Mouse (Mus musculus) liver, embryonic 12.5 days (tissue): ENCODE measurements around the gene Ftl1. TPM values are rescaled to one million over a fixed set of nuclear protein-coding genes. Genes with fewer than 3 reads are reported as not detected.
"Not testable (repeated sequence)": the region's sequence is repeated elsewhere in the genome, so short reads cannot be mapped to it uniquely, and the experiment has no call there.

Experiments used
- ATAC-seq: fragments of 200-750 bp; cut with Nextera tagmentation; 2 replicates; pipeline ENCODE4 v1.8.0; 2017; ENCODE audit warnings: moderate number of reproducible peaks, mild to moderate bottlenecking, moderate library complexity
- H3K27ac ChIP-seq: fragments of 300-500 bp; sonication (generic); 2 replicates; pipeline ENCODE4 v1.5.1; 2016; ENCODE audit warnings: mild to moderate bottlenecking
- H3K27me3 ChIP-seq: fragments of 300-500 bp; sonication (generic); replicated peaks from 2 replicates; pipeline ENCODE4 v1.6.1; 2016; ENCODE audit warnings: mild to moderate bottlenecking, moderate library complexity
- H3K36me3 ChIP-seq: fragments of 300-500 bp; sonication (generic); 2 replicates; pipeline ENCODE4 v1.6.1; 2016; ENCODE audit warnings: mild to moderate bottlenecking, moderate library complexity
- H3K4me1 ChIP-seq: fragments of 300-500 bp; sonication (generic); 2 replicates; pipeline ENCODE4 v1.6.1; 2016
- H3K4me2 ChIP-seq: fragments of 300-500 bp; sonication (generic); 2 replicates; pipeline ENCODE4 v1.6.1; 2016; ENCODE audit warnings: mild to moderate bottlenecking, moderate library complexity
- H3K4me3 ChIP-seq: fragments of 300-500 bp; sonication (generic); 2 replicates; pipeline ENCODE4 v1.5.1; 2016; ENCODE audit warnings: mild to moderate bottlenecking, moderate library complexity
- H3K9ac ChIP-seq: fragments of 300-500 bp; sonication (generic); 2 replicates; pipeline ENCODE4 v1.6.1; 2016; ENCODE audit warnings: mild to moderate bottlenecking, moderate library complexity
- H3K9me3 ChIP-seq: fragments of 300-500 bp; sonication (generic); replicated peaks from 2 replicates; pipeline ENCODE4 v1.6.1; 2016; ENCODE audit warnings: mild to moderate bottlenecking, moderate library complexity
- WGBS: fragments of 180-500 bp; shearing (Covaris S2); methylation state at CpG from one replicate; pipeline ENCODE4 v1.1.7; 2016; ENCODE audit not compliant: insufficient replicate concordance; 5-methylcytosine and 5-hydroxymethylcytosine counted together
- polyA plus RNA-seq: library from polyadenylated mRNA; unstranded; fragments of >200 nt; fragmentation: Nextera tagmentation; extraction: Ambion mirVana; gene quantifications from 2 replicates; pipeline ENCODE4 v1.2.1, GENCODE M21; 2016

Gene Ftl1
- polyA plus RNA-seq = 7,751 and 8,218 TPM in 2 replicates

GRCm38 (mm10) chr7:45459564-45460140 lies at the start of gene Ftl1:
Gene Ftl1 (minus strand): TSS chr7:45459884.
- H3K27me3 ChIP-seq, H3K9me3 ChIP-seq: not testable (repeated sequence)
- ATAC-seq = peak; percentile 88
- Histone ChIP-seq H3K4me1 (peaks cover 61% of the 10 kb centered on the region), H3K27ac (peak within 1 kb of the TSS; percentile 99), H3K36me3 (peaks cover 68% of the 10 kb centered on the region), H3K4me2 (peak within 1 kb of the TSS; percentile 88), H3K4me3 (peak within 1 kb of the TSS; percentile 87), H3K9ac (peak within 1 kb of the TSS; percentile 93)
- under 1% methylated on average over 36 of the region's 37 CpGs for WGBS

- peak overlapping the region; percentile 88 for H3K9ac ChIP-seq
- peaks cover 45% of the 10 kb centered on the region for H3K4me1 ChIP-seq
- peak overlapping the region; percentile 83 for H3K4me3 ChIP-seq
- no peaks in the 10 kb centered on the region for H3K27me3 ChIP-seq
- peaks cover 36% of the 10 kb centered on the region for H3K36me3 ChIP-seq
- peak overlapping the region; percentile 98 for H3K27ac ChIP-seq
- H3K9me3 ChIP-seq = no peaks in the 10 kb centered on the region
- peak overlapping the region; percentile 94 for H3K4me2 ChIP-seq
- peak; percentile 48 for ATAC-seq
- 20% methylated on average over 19 of the region's 19 CpGs for WGBS
Observed at GRCm38 (mm10) chr7:45509181-45509882, 49.6 kb upstream of the Ftl1 start.

GRCm38 (mm10) chr7:45508561-45508960 lies 48.9 kb upstream of the Ftl1 start:
- Histone ChIP-seq H3K9ac (peak overlapping the region; percentile 88), H3K27ac (peak overlapping the region; percentile 98), H3K4me2 (peak overlapping the region; percentile 94), H3K36me3 (peaks cover 43% of the 10 kb centered on the region), H3K9me3 (no peaks in the 10 kb centered on the region), H3K4me1 (peaks cover 38% of the 10 kb centered on the region), H3K4me3 (peak overlapping the region; percentile 83), H3K27me3 (no peaks in the 10 kb centered on the region)
- peak; percentile 81 for ATAC-seq
- 31% methylated on average over 6 of the region's 6 CpGs for WGBS

GRCm38 (mm10) chr7:45507583-45507982 lies 47.9 kb upstream of the Ftl1 start:
- Histone ChIP-seq H3K9ac (peak overlapping the region; percentile 88), H3K4me2 (peak overlapping the region; percentile 94), H3K27ac (peak overlapping the region; percentile 98), H3K4me1 (peaks cover 38% of the 10 kb centered on the region), H3K36me3 (peaks cover 53% of the 10 kb centered on the region), H3K4me3 (peak overlapping the region; percentile 83), H3K9me3 (no peaks in the 10 kb centered on the region), H3K27me3 (no peaks in the 10 kb centered on the region)
- ATAC-seq = no peak
- 87% methylated on average over 6 of the region's 6 CpGs for WGBS

- Histone ChIP-seq H3K27me3 (no peaks in the 10 kb centered on the region), H3K4me3 (no peak overlapping the region), H3K4me1 (peaks cover 9% of the 10 kb centered on the region), H3K9me3 (no peaks in the 10 kb centered on the region), H3K36me3 (peaks cover 100% of the 10 kb centered on the region), H3K9ac (no peak overlapping the region), H3K27ac (no peak overlapping the region), H3K4me2 (no peak overlapping the region)
- ATAC-seq = no peak
- 95% methylated on average over 6 of the region's 6 CpGs for WGBS
Observed at GRCm38 (mm10) chr7:45498427-45498826, 38.7 kb upstream of the Ftl1 start.

GRCm38 (mm10) chr7:45494548-45494947 lies 34.9 kb upstream of the Ftl1 start:
- H3K36me3 ChIP-seq = peaks cover 77% of the 10 kb centered on the region

GRCm38 (mm10) chr7:45492951-45493350 lies 33.3 kb upstream of the Ftl1 start:
- peaks cover 59% of the 10 kb centered on the region for H3K4me1 ChIP-seq
- no peaks in the 10 kb centered on the region for H3K27me3 ChIP-seq

More at GRCm38 (mm10) chr7:45494548-45494947, 34.9 kb upstream of the Ftl1 start:
- Histone ChIP-seq H3K4me1 (peaks cover 43% of the 10 kb centered on the region), H3K9ac (no peak overlapping the region), H3K4me2 (no peak overlapping the region), H3K27ac (no peak overlapping the region), H3K27me3 (no peaks in the 10 kb centered on the region), H3K9me3 (no peaks in the 10 kb centered on the region), H3K4me3 (no peak overlapping the region)
- no peak for ATAC-seq
- 81% methylated on average over 9 of the region's 9 CpGs for WGBS

GRCm38 (mm10) chr7:45492225-45492844 lies 32.7 kb upstream of the Ftl1 start:
- Histone ChIP-seq H3K4me3 (no peak overlapping the region), H3K9me3 (no peaks in the 10 kb centered on the region), H3K27ac (peak overlapping the region; percentile 74; the same call in 1 of the 2 replicates), H3K27me3 (no peaks in the 10 kb centered on the region), H3K4me1 (peaks cover 65% of the 10 kb centered on the region), H3K4me2 (no peak overlapping the region), H3K9ac (0 out of 2 replicates have a peak overlapping the region, but pooled peaks have one; percentile 24), H3K36me3 (peaks cover 55% of the 10 kb centered on the region)
- WGBS = 91% methylated on average over 8 of the region's 8 CpGs
- ATAC-seq = no peak

More at GRCm38 (mm10) chr7:45492951-45493350, 33.3 kb upstream of the Ftl1 start:
- Histone ChIP-seq H3K4me3 (no peak overlapping the region), H3K9me3 (no peaks in the 10 kb centered on the region), H3K4me2 (no peak overlapping the region), H3K36me3 (peaks cover 61% of the 10 kb centered on the region), H3K27ac (peak overlapping the region; percentile 17; the same call in 1 of the 2 replicates), H3K9ac (no peak overlapping the region)
- WGBS = 88% methylated on average over 5 of the region's 5 CpGs
- no peak for ATAC-seq

- Histone ChIP-seq H3K4me1 (peaks cover 76% of the 10 kb centered on the region), H3K27me3 (no peaks in the 10 kb centered on the region), H3K9ac (peak overlapping the region; percentile 22), H3K9me3 (no peaks in the 10 kb centered on the region), H3K36me3 (peaks cover 44% of the 10 kb centered on the region), H3K4me2 (peak overlapping the region; percentile 48), H3K4me3 (peak overlapping the region; percentile 18), H3K27ac (peak overlapping the region; percentile 74)
- ATAC-seq = peak; percentile 57; the same call in 1 of the 2 replicates
- 12% methylated on average over 3 of the region's 3 CpGs for WGBS
Observed at GRCm38 (mm10) chr7:45491264-45491663, 31.6 kb upstream of the Ftl1 start.

GRCm38 (mm10) chr7:45490822-45491221 lies 31.1 kb upstream of the Ftl1 start:
- Histone ChIP-seq H3K9ac (peak overlapping the region; percentile 22), H3K36me3 (peaks cover 40% of the 10 kb centered on the region), H3K9me3 (no peaks in the 10 kb centered on the region), H3K4me3 (peak overlapping the region; percentile 18; the same call in 1 of the 2 replicates), H3K4me2 (peak overlapping the region; percentile 48), H3K27me3 (no peaks in the 10 kb centered on the region), H3K27ac (peak overlapping the region; percentile 74), H3K4me1 (peaks cover 80% of the 10 kb centered on the region)
- ATAC-seq = no peak
- 60% methylated on average over 9 of the region's 9 CpGs for WGBS

- H3K4me1 ChIP-seq = peaks cover 85% of the 10 kb centered on the region
- H3K27me3 ChIP-seq = no peaks in the 10 kb centered on the region
- H3K4me2 ChIP-seq = peak overlapping the region; percentile 83
- 0 out of 2 replicates have a peak overlapping the region, but pooled peaks have one; percentile 63 for H3K4me3 ChIP-seq
- 0 out of 2 replicates have a peak overlapping the region, but pooled peaks have one; percentile 12 for H3K27ac ChIP-seq
- no peaks in the 10 kb centered on the region for H3K9me3 ChIP-seq
- H3K9ac ChIP-seq = 0 out of 2 replicates have a peak overlapping the region, but pooled peaks have one; percentile 29
- peaks cover 27% of the 10 kb centered on the region for H3K36me3 ChIP-seq
- WGBS = 23% methylated on average over 7 of the region's 7 CpGs
- ATAC-seq = peak; percentile 31; the same call in 1 of the 2 replicates
Observed at GRCm38 (mm10) chr7:45489578-45489977, 29.9 kb upstream of the Ftl1 start.
